Mouse (Mus musculus) cerebellum, adult 11 months (tissue): ENCODE data around the gene Rhebl1.
"Not testable (repeated sequence)": the region's sequence is repeated elsewhere in the genome, so short reads cannot be mapped to it uniquely, and the experiment has no call there.

ENCODE experiments used
- DNase-seq: peaks from one replicate; pipeline ENCODE4 v3.0.0; 2022

Gene Rhebl1

DNA sequence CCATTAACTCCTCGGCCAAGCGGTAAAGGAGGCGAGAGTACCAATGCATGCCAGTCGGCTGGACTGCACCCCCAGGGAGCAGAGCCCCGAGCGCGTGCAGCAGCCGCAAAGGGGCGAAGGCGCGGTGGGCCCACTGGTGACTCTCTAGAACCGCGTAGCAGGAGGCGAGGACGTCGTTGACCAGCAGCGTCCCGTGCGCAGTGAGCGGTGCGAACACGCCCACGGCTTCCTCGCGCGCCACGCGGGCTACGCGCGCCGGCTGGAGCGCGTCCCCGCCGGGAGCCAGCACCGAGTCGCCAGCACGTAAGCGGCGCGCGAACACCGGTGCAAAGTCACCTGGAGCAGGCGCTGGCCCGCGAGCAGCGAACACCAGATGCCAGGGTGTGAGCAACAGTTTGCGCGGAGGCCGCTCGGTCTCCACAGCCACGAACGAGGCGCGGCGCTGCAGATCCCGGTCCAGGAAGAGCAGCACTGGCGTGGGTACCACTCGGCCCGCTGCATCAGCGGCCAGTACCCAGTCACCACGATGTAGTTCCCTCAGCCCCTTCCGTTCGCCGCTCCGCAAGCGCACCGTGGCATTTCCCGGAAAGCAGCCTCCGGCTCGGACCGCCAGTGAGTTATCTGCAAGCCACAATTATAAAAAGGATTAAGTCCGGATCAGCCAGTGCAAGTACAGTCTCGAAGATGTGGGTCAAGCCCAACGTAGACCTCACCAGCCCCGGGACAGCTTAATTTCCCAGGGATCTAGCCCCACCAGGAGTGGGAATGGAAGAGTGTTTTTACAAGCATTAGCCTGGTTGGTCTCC lies at the start of gene Rhebl1:
Gene Rhebl1, minus strand, starts transcription at position 601 of the 806 bp plus-strand sequence.
- no peak for DNase-seq

DNA sequence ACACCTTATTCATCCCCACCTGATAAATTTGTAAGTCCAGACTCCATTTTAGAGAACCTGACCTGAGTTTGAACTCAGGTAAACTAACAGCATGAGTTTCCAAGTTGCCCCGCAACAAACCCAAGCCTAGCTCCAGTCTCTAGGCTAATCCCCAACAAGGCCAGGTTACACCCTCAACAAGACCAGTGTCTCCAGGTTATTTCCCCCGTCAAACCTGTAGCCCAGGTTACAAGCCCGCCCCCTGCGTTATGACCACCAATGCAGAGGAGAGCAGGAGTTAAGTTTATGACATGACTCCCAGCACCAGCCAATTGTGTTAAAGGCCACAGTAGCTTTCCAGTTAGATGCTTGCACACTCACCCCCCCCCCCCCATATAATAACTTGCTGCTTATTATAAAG lies 48.8 kb upstream of the Rhebl1 start:
- no peak for DNase-seq

DNA sequence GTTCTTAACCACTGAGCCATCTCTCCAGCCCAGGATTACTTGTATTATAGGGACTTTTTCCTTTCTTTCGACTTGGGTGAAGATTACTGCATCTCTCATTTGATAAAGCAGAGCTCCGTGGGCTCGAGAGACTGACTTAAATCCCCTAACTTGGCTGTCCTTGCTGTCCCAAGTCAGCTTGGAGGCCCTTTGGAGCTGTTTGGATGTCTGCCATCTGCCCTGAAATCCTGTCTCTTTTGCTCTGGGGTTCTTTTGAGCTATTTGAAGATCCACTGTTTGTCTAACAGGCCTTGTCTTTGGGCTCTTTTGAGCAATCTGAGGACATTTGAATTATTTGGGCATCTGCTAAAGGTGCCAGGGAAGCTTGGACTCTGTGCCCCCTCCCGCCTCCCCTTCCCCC lies 47.7 kb upstream of the Rhebl1 start:
- no peak for DNase-seq

DNA sequence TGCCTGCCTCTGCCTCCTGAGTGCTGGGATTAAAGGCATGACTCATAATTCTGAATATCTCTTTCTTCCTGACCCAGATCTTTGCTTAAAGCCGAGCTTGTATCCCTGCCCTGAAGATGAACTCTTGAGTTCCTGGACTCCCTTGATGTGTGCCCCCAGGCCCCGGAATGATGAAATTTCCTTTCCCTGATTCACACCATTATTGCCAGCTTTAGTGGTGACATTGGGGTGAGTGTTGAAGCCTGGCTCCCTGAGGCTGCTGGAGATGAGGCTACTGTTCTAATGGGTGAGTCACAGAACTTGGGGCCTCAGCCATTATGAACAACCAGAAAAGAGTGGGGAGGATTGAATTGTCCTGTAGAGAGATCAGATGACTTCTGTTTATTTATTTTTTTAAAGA lies 47.2 kb upstream of the Rhebl1 start:
- DNase-seq: no peak

- peak; percentile 39 for DNase-seq
Observed at GRCm38 (mm10) chr15:98940816-98941215, 46.5 kb upstream of the Rhebl1 start.

- DNase-seq: peak; percentile 92
Observed at GRCm38 (mm10) chr15:98934217-98934839, 40.0 kb upstream of the Rhebl1 start, which contains the start of gene Tuba1b. Gene Tuba1b (minus strand): TSS chr15:98934565.

- peak; percentile 97 for DNase-seq
Observed at GRCm38 (mm10) chr15:98933833-98934216, 39.5 kb upstream of the Rhebl1 start.

DNA sequence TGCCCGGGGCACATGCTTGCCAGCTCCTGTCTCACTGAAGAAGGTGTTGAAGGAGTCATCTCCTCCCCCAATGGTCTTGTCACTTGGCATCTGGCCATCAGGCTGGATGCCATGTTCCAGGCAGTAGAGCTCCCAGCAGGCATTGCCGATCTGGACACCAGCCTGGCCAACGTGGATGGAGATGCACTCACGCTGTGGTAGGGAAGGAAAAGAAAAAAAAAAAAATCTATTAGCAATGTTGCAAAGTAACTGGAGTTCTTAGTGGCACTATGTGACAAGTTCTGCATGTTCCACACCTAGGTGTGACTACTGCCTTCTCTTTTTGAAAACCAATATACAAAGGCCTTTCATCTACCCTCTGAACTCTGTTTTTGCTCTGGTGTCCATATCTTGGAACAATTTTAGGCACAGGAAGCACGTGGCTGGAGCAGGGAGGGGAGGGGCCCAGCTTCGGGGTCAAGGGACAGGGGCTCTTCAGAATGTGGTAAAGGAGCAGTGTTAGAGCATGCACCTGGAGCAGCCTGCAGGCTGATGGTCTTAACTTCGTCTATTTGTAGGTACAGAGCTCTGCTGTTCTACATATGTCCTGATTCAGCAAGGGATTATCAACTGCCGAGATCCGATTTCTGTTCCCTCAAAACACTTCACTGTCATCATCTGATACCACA lies 38.8 kb upstream of the Rhebl1 start:
- DNase-seq: peak; percentile 42

GRCm38 (mm10) chr15:98930998-98931397 lies 36.7 kb upstream of the Rhebl1 start:
- no peak for DNase-seq

DNA sequence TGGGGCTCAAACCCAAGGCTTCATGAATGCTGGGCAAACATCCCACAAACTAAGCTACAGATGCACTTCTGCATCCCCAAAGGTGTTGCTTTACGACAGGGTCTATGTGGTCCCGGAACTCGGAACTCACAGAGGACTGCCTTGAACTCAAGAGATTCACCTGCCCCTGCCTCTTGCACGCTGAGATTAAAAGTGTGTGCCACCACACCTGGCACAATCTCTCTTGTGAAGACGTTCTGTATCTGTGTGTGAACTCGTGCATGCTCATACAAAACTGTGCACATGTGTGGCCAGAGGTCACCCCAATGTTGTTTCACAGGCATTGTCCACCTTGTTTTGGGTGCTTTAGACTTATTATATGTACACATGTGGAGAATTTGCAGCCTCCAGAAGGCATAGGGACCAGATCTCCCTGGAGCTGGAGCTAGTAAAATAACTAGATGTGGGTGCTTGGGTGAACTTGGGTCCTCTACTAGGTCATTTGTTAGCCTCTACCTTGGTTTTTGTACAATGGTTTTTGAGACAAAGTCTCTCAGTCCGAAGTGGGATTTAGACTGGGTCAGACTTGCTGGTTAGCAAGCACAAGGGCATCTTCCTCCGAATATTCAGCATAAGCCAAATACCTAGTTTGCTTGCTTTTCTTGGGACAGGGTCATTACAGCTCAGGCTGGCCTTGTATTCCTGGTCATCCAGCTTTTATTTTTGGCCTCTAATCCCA lies 35.8 kb upstream of the Rhebl1 start:
- no peak for DNase-seq

DNA sequence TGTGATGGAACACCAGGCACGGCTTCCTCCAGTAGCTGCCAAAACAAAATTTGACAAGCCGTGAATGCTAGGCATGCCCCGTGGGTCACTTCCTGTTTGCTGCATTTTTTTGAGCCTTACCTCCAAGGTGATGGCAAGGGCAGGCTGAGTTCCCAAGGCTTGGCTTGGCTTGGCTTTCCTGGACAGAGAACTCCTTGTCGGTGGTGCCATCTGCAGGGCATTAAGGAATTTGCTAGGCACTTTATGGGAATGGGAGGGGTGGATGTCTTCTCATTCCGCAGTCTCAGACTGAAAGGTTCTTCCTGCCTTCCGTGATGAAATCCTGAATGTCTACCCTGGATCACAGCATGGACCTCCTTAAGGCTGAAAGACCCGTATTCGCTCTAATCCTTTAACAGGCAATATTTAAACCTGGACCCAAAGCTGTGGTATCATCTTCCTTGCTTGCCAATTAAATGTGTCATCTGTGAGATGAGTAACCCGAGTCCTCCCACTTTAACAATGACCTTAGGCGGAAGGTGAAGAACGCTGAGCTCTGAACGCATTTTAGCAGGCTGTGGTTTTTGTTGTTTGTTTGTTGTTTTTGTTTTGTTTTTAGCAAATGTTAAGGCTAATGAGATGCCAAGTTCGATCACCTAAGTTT lies 34.4 kb upstream of the Rhebl1 start:
- DNase-seq: peak; percentile 76

GRCm38 (mm10) chr15:98927566-98927965 lies 33.2 kb upstream of the Rhebl1 start:
- DNase-seq: no peak

DNA sequence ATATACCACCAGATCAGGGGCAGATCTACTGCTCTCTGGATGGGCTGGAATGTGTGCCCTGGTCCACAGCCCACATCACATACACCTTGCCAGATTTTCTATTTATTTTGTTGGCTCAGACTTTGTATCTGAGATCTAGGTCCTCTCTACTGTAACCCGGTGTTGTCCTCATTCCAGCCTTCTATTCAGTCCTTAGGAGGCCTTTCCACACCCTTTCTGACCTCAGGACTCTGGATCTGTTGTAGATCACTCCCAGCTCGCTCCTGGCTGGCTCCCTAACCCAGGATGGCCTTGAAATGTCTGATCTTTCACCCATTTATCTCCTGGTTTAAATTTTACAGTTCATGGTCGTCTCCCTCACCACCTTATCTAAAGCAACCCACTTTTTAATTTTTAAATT lies 30.3 kb upstream of the Rhebl1 start:
- DNase-seq: no peak

GRCm38 (mm10) chr15:98923031-98923537 lies 28.7 kb upstream of the Rhebl1 start:
- no peak for DNase-seq

DNA sequence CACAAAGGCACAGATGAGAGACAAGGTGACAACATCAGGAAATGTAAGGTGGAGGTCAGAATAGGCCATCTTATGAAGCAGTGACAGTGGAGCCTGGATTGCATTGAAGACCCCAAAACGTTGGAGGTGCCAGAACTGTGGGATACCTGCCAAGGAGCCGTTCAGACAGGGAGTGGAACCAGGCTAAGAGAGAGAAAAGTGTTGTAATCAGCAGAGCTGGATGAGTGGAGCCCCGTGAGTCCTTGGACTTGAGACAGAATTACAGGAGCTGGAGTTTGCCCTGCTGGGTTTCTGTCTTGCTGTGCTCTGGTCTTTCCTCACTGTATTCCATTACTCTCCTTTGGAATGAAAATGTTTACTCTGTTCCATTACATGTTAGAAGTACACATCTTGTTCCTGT lies 28.2 kb upstream of the Rhebl1 start:
- DNase-seq: no peak

DNA sequence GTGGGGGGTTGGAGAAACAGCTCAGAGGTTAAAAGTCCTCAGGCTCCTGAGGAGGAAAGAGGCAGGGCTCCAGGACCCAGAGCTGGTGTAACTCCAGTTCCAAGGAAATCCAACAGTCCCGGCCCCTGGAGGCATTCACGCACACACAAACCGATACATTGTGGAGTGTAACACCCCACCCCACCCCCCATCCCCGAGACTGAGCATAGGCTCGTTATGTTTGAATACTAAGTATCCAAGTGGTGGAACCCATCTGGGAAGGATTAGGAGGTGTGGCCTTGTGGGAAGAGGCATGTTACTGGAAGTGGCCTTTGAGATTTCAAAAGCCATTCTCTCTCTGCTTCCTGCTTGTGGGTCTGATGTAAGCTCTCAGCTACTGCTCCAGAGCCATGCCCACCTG lies 27.2 kb upstream of the Rhebl1 start:
- DNase-seq: no peak

- not testable (repeated sequence) for DNase-seq
Observed at GRCm38 (mm10) chr15:98918499-98918895, 24.2 kb upstream of the Rhebl1 start.

- peak; percentile 98 for DNase-seq
Observed at GRCm38 (mm10) chr15:98917538-98918498, 23.5 kb upstream of the Rhebl1 start, which contains the start of gene Lmbr1l. Gene Lmbr1l (minus strand): TSS chr15:98918231.

DNA sequence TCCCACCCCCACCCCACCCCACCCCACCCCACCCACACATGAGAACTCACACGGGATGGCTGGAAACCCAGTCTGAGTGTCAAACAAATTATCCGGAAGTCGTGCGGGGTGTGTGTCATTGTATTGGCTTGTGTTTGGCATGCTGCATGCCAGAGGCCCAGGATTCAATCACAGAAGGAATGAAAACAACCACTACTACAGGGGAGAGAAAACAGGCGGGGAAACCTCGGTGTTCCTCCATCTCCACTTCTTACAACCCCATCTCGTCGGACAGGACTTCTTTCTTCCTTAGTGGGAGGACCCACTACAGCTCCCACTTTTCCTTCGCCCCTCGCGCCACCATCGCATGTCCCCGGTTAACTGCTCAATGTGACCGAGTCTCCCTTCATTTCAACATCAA lies 22.8 kb upstream of the Rhebl1 start:
- no peak for DNase-seq

GRCm38 (mm10) chr15:98916016-98916415 lies 21.7 kb upstream of the Rhebl1 start:
- DNase-seq: no peak

DNA sequence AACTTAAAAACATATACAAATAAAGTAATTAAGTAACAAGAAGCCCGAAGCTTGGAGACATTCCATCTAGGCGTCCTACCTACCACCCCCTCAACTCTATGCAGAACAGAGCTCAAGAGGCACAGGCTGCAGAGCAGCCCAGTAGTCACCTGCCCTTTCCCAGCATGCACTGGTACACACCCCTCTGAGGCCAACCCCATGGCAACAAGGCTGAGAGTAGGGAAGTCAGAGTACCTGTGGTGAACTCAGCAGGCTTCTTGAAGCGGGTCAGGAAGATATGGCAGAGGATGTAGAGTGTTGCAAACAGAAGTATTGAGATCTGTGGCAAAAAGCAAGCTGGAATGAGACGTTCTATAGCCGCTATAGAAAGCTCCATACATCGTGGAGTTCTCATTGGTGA lies 20.6 kb upstream of the Rhebl1 start:
- no peak for DNase-seq
